Mouse (Mus musculus): Measurements from ENCODE around the gene Mrpl45. TPM values are rescaled to one million over a fixed set of nuclear protein-coding genes. Genes with fewer than 3 reads are reported as not detected.
"Not testable (repeated sequence)": the region's sequence is repeated elsewhere in the genome, so short reads cannot be mapped to it uniquely, and the experiment has no call there.

Mrpl45 gene
- 36.8 and 43.6 TPM in 2 replicates for polyA plus RNA-seq (2015; fragmentation: Nextera tagmentation; extraction: Ambion mirVana)

- Histone ChIP-seq H3K36me3 (peaks cover 11% of the 10 kb centered on the region), H3K4me3 (replicated peaks) (peak within 1 kb of the TSS; percentile 59), H3K27me3 (no peaks in the 10 kb centered on the region), H3K9ac (peak within 1 kb of the TSS; percentile 29), H3K4me1 (peaks cover 18% of the 10 kb centered on the region), H3K4me2 (replicated peaks) (peak within 1 kb of the TSS; percentile 49), H3K9me3 (replicated peaks) (no peaks in the 10 kb centered on the region), H3K27ac (replicated peaks) (peak within 1 kb of the TSS; percentile 82)
- ATAC-seq (ENCODE audit: insufficient number of reproducible peaks, low FRiP score, low TSS enrichment, low read depth): peak; percentile 91
- WGBS: under 1% methylated on average over 50 of the region's 50 CpGs
These were observed at the start of gene Mrpl45 for GRCm38 (mm10) chr11:97315504-97316503. TSS of gene Mrpl45 (plus strand) at chr11:97315716.

- not testable (repeated sequence) for H3K4me1 ChIP-seq; H3K4me3 ChIP-seq (replicated peaks); H3K4me2 ChIP-seq (replicated peaks); H3K9ac ChIP-seq; H3K27me3 ChIP-seq; H3K9me3 ChIP-seq (replicated peaks); H3K27ac ChIP-seq (replicated peaks); ATAC-seq (ENCODE audit: insufficient number of reproducible peaks, low FRiP score, low TSS enrichment, low read depth)
- peaks cover 24% of the 10 kb centered on the region for H3K36me3 ChIP-seq
- 92% methylated on average over 1 of the region's 1 CpGs for WGBS
These were observed 49.0 kb upstream of the Mrpl45 start for GRCm38 (mm10) chr11:97266544-97266943.

GRCm38 (mm10) chr11:97270004-97270403, 45.5 kb upstream of the Mrpl45 start:
- H3K9ac ChIP-seq; H3K9me3 ChIP-seq (replicated peaks); H3K4me1 ChIP-seq; ATAC-seq (ENCODE audit: insufficient number of reproducible peaks, low FRiP score, low TSS enrichment, low read depth); H3K4me3 ChIP-seq (replicated peaks); H3K27me3 ChIP-seq; H3K4me2 ChIP-seq (replicated peaks); H3K27ac ChIP-seq (replicated peaks): not testable (repeated sequence)
- WGBS: 83% methylated on average over 2 of the region's 2 CpGs
- peaks cover 12% of the 10 kb centered on the region for H3K36me3 ChIP-seq

GRCm38 (mm10) chr11:97272835-97273234, 42.7 kb upstream of the Mrpl45 start:
- no peak overlapping the region for H3K4me3 ChIP-seq (replicated peaks)
- H3K9ac ChIP-seq: no peak overlapping the region
- no peaks in the 10 kb centered on the region for H3K36me3 ChIP-seq
- WGBS: 91% methylated on average over 4 of the region's 4 CpGs
- H3K9me3 ChIP-seq (replicated peaks): no peaks in the 10 kb centered on the region
- H3K27ac ChIP-seq (replicated peaks): no peak overlapping the region
- peaks cover 3% of the 10 kb centered on the region; the same call in 1 of the 2 replicates for H3K4me1 ChIP-seq
- no peak for ATAC-seq (ENCODE audit: insufficient number of reproducible peaks, low FRiP score, low TSS enrichment, low read depth)
- no peak overlapping the region for H3K4me2 ChIP-seq (replicated peaks)
- H3K27me3 ChIP-seq: no peaks in the 10 kb centered on the region

DNA sequence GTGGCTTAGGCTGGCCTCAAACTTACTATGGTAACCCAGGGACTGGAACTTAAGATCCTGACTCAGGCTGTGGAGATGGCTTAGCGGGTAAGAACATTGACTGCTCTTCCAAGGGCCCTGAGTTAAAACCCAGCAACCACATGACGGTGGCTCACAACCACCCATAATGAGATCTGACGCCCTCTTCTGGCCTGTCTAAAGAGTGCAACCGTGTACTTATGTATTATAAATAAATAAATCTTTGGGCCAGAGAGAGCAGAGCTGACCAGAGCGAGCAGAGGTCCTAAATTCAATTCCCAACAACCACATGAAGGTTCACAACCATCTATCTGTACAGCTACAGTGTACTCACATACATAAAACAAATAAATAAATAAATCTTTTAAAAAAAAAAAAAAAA, 41.9 kb upstream of the Mrpl45 start:
- Histone ChIP-seq H3K4me2 (replicated peaks) (no peak overlapping the region), H3K4me3 (replicated peaks) (no peak overlapping the region), H3K9me3 (replicated peaks) (no peaks in the 10 kb centered on the region), H3K27me3 (no peaks in the 10 kb centered on the region), H3K4me1 (peaks cover 11% of the 10 kb centered on the region), H3K36me3 (no peaks in the 10 kb centered on the region), H3K9ac (no peak overlapping the region), H3K27ac (replicated peaks) (no peak overlapping the region)
- no peak for ATAC-seq (ENCODE audit: insufficient number of reproducible peaks, low FRiP score, low TSS enrichment, low read depth)
- WGBS: 91% methylated on average over 5 of the region's 5 CpGs

DNA sequence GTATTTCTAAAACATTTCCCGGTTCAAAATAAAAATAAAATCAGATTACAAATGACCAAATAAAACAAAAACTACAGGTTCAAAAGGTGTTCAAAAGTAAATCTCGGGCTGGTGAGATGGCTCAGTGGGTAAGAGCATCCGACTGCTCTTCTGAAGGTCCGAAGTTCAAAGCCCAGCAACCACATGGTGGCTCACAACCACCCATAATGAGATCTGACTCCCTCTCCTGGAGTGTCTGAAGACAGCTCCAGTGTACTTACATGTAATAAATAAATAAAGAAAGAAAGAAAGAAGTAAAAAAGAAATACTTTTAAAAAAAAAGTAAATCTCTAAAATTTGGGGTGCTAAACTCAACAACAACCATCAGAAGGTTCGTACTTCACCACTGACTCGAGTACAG, 40.6 kb upstream of the Mrpl45 start:
- not testable (repeated sequence) for H3K9me3 ChIP-seq (replicated peaks); ATAC-seq (ENCODE audit: insufficient number of reproducible peaks, low FRiP score, low TSS enrichment, low read depth); H3K4me2 ChIP-seq (replicated peaks); H3K36me3 ChIP-seq; H3K9ac ChIP-seq; H3K27me3 ChIP-seq; H3K27ac ChIP-seq (replicated peaks); H3K4me3 ChIP-seq (replicated peaks)
- peaks cover 17% of the 10 kb centered on the region for H3K4me1 ChIP-seq
- WGBS: 94% methylated on average over 6 of the region's 6 CpGs

DNA sequence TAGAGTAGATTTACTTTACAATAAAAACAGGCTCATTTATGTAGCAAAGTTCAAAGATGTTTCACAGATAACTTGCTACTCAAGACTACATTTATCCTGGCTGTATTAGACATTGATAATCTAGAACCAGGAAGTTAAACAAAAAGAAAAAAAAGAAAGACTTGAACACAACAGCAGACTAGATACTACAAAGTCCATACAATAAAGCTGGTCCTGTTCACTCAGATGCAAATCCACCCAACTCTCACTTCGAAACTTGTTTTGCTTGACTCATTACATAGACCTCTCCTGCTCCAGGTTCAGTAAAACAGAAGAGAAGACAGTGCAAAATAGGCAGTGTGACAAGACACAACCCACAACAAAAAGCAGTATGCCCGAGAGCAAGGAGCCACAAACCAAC, 40.2 kb upstream of the Mrpl45 start:
- H3K27ac ChIP-seq (replicated peaks): no peak overlapping the region
- H3K9me3 ChIP-seq (replicated peaks): no peaks in the 10 kb centered on the region
- no peak overlapping the region for H3K4me3 ChIP-seq (replicated peaks)
- H3K4me1 ChIP-seq: peaks cover 17% of the 10 kb centered on the region
- 79% methylated on average over 2 of the region's 2 CpGs for WGBS
- H3K4me2 ChIP-seq (replicated peaks): no peak overlapping the region
- no peaks in the 10 kb centered on the region for H3K27me3 ChIP-seq
- no peak for ATAC-seq (ENCODE audit: insufficient number of reproducible peaks, low FRiP score, low TSS enrichment, low read depth)
- H3K9ac ChIP-seq: no peak overlapping the region
- no peaks in the 10 kb centered on the region for H3K36me3 ChIP-seq

DNA sequence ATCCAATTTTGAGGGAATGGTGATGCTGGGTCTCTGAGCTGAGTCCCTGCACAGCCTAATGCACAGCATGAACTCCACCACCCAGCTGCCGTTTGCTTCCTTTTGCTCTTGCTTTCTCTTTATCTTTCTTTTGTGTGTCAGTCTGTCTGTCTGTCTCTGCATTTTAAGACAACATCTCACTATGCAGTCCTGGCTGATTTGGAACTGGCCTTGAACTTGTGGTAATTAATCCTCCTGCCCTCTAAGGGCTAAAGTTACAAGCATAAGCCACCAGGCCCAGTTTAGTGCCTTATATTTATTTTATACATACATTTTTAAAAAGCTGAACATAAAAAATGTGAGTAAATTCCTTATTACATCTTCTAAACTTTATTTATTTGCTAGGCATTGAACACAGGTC, 39.5 kb upstream of the Mrpl45 start:
- H3K9me3 ChIP-seq (replicated peaks): no peaks in the 10 kb centered on the region
- WGBS: 54% methylated on average over 1 of the region's 1 CpGs

DNA sequence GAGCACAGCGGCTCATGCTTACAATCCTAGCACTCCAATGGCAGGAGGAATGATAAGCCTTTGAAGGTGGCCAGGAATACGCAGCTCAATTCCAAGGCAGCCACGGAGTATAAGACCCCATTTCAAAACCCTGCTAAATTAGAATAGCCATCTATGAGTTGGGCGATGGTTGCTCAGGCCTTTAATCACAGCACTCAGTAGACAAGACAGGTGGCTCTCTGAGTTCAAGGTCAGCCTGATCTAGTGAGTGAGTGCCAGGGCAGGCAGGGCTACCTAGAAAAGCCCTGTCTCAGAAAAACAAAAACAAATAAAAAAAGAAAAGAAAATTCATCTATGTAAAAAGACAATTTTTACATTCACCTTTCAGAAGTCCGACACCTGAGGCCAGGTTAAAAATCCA, 38.4 kb upstream of the Mrpl45 start:
- Histone ChIP-seq H3K27me3 (no peaks in the 10 kb centered on the region), H3K4me2 (replicated peaks) (no peak overlapping the region), H3K4me3 (replicated peaks) (no peak overlapping the region), H3K9me3 (replicated peaks) (no peaks in the 10 kb centered on the region), H3K36me3 (no peaks in the 10 kb centered on the region), H3K4me1 (peaks cover 17% of the 10 kb centered on the region), H3K9ac (no peak overlapping the region), H3K27ac (replicated peaks) (no peak overlapping the region)
- 83% methylated on average over 5 of the region's 5 CpGs for WGBS
- no peak for ATAC-seq (ENCODE audit: insufficient number of reproducible peaks, low FRiP score, low TSS enrichment, low read depth)

More for the DNA sequence above, 39.5 kb upstream of the Mrpl45 start:
- ATAC-seq (ENCODE audit: insufficient number of reproducible peaks, low FRiP score, low TSS enrichment, low read depth): no peak
- Histone ChIP-seq H3K4me3 (replicated peaks) (no peak overlapping the region), H3K4me2 (replicated peaks) (no peak overlapping the region), H3K9ac (no peak overlapping the region), H3K36me3 (no peaks in the 10 kb centered on the region), H3K4me1 (peaks cover 17% of the 10 kb centered on the region), H3K27me3 (no peaks in the 10 kb centered on the region), H3K27ac (replicated peaks) (no peak overlapping the region)

GRCm38 (mm10) chr11:97278456-97278855, 37.1 kb upstream of the Mrpl45 start:
- Histone ChIP-seq H3K9me3 (replicated peaks) (no peaks in the 10 kb centered on the region), H3K9ac (peak overlapping the region; percentile 91; the same call in 1 of the 2 replicates)

DNA sequence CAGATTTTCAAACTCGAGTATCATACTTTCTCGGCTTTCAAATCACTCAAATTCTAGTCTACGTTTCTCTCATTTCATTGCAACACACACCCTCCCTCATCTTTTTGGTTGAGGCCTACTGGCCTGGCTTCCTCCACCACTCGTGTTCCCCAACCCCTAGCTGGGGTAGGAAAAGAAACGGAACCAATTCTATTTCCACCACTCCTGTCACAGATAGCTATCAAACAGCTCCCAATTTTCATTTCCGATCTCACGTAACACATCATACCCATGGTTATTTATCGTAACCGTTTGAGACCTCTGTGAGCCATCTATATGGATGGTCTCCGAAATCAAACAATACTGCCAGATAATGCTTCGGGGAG, 36.5 kb upstream of the Mrpl45 start:
- 10% methylated on average over 11 of the region's 11 CpGs for WGBS
- Histone ChIP-seq H3K9ac (peak overlapping the region; percentile 91), H3K4me1 (peaks cover 17% of the 10 kb centered on the region), H3K9me3 (replicated peaks) (no peaks in the 10 kb centered on the region), H3K27me3 (no peaks in the 10 kb centered on the region), H3K4me2 (replicated peaks) (peak overlapping the region; percentile 70), H3K4me3 (replicated peaks) (peak overlapping the region; percentile 72), H3K36me3 (no peaks in the 10 kb centered on the region), H3K27ac (replicated peaks) (peak overlapping the region; percentile 95)
- ATAC-seq (ENCODE audit: insufficient number of reproducible peaks, low FRiP score, low TSS enrichment, low read depth): no peak

More at GRCm38 (mm10) chr11:97278456-97278855, 37.1 kb upstream of the Mrpl45 start:
- Histone ChIP-seq H3K36me3 (no peaks in the 10 kb centered on the region), H3K4me2 (replicated peaks) (peak overlapping the region; percentile 70), H3K4me3 (replicated peaks) (peak overlapping the region; percentile 72), H3K27me3 (no peaks in the 10 kb centered on the region), H3K4me1 (peaks cover 17% of the 10 kb centered on the region), H3K27ac (replicated peaks) (peak overlapping the region; percentile 95; the same call in 1 of the 2 replicates)
- WGBS: 65% methylated on average over 6 of the region's 6 CpGs
- no peak for ATAC-seq (ENCODE audit: insufficient number of reproducible peaks, low FRiP score, low TSS enrichment, low read depth)
